10 mouse cellular contexts compared by ENCODE assay signal in genomic region chr12:100988324-100989130, GRCm38 (mm10). TPM values are rescaled to one million over a fixed set of nuclear protein-coding genes. Genes with fewer than 3 reads are reported as not detected.
DNase-seq lines count a peak whose midpoint lies in the region; ATAC-seq and TF ChIP-seq lines count a peak whose summit lies in the region.
"Had no signal": no experiment of that assay in that cellular context is flagged by ENCODE, and none has a peak within 500 bp of the region (broad histone marks: within the 10 kb centered on the region; RNA-seq: fewer than 3 reads in every experiment).

No protein-coding gene starts in this region.

- 49% methylated on average over 15 of the region's 15 CpGs for WGBS in hindbrain, embryonic 13.5 days
- 66% methylated on average over 15 of the region's 15 CpGs for WGBS in hindbrain, embryonic 11.5 days
- WGBS in thymus, adult 2 months = 16% methylated on average over 15 of the region's 15 CpGs

- H3K27me3 ChIP-seq in hindbrain, embryonic 13.5 days = peaks cover 10% of the 10 kb centered on the region; the same call in 1 of the 2 replicates
- peaks cover 2% of the 10 kb centered on the region; the same call in 1 of the 2 replicates for H3K27me3 ChIP-seq in hindbrain, embryonic 11.5 days (ENCODE audit: control insufficient read depth, insufficient read depth, low read length)
- no peaks in the 10 kb centered on the region for H3K27me3 ChIP-seq in thymus, adult 2 months (ENCODE audit: control insufficient read depth, insufficient read depth, low read length)
- H3K27me3 ChIP-seq: liver, embryonic 13.5 days had no signal

- H3K9ac ChIP-seq in hindbrain, embryonic 13.5 days = 0 out of 2 replicates have a peak overlapping the region, but pooled peaks have one; percentile 39
- no peak overlapping the region for H3K9ac ChIP-seq in hindbrain, embryonic 11.5 days (ENCODE audit: low read depth, low read length)
- H3K9ac ChIP-seq: liver, embryonic 13.5 days had no signal

- H3K4me2 ChIP-seq in hindbrain, embryonic 13.5 days = no peak overlapping the region
- H3K4me2 ChIP-seq in hindbrain, embryonic 11.5 days (replicated peaks; ENCODE audit: low read depth, low read length) = no peak overlapping the region
- H3K4me2 ChIP-seq: liver, embryonic 13.5 days had no signal

- ATAC-seq in hindbrain, embryonic 13.5 days (ENCODE audit: low FRiP score) = no peak
- ATAC-seq in hindbrain, embryonic 11.5 days (ENCODE audit: low FRiP score) = no peak

- H3K4me1 ChIP-seq in hindbrain, embryonic 13.5 days (replicated peaks) = peaks cover 64% of the 10 kb centered on the region
- peaks cover 15% of the 10 kb centered on the region for H3K4me1 ChIP-seq in hindbrain, embryonic 11.5 days (replicated peaks; ENCODE audit: control insufficient read depth, insufficient read depth, low read length)
- peaks cover 61% of the 10 kb centered on the region for H3K4me1 ChIP-seq in thymus, adult 2 months (replicated peaks; ENCODE audit: control insufficient read depth, insufficient read depth, low read length)

- H3K4me3 ChIP-seq in hindbrain, embryonic 13.5 days = no peak overlapping the region
- H3K4me3 ChIP-seq in hindbrain, embryonic 11.5 days (ENCODE audit: low read depth, low read length) = no peak overlapping the region
- no peak overlapping the region for H3K4me3 ChIP-seq in thymus, adult 2 months (ENCODE audit: control insufficient read depth, insufficient read depth, low read length)
- H3K4me3 ChIP-seq: liver, embryonic 13.5 days had no signal

- TF ChIP-seq CTCF in thymus, adult 2 months (IDR thresholded peaks at IDR 0.05; ENCODE audit: borderline replicate concordance, control insufficient read depth, extremely low read depth, insufficient read depth, low read length, poor library complexity) = no peak

- H3K36me3 ChIP-seq in hindbrain, embryonic 13.5 days = no peaks in the 10 kb centered on the region
- no peaks in the 10 kb centered on the region for H3K36me3 ChIP-seq in hindbrain, embryonic 11.5 days (ENCODE audit: control insufficient read depth, insufficient read depth, low read length)
- H3K36me3 ChIP-seq in thymus, adult 2 months (ENCODE audit: control insufficient read depth, insufficient read depth, low read length) = no peaks in the 10 kb centered on the region

- H3K27ac ChIP-seq in hindbrain, embryonic 13.5 days = peak overlapping the region; percentile 36
- H3K27ac ChIP-seq in hindbrain, embryonic 11.5 days (ENCODE audit: low read depth, low read length) = no peak overlapping the region
- H3K27ac ChIP-seq in thymus, adult 2 months (ENCODE audit: control insufficient read depth, insufficient read depth, low read length) = no peak overlapping the region
- H3K27ac ChIP-seq: liver, embryonic 13.5 days had no signal

- no peaks in the 10 kb centered on the region for H3K9me3 ChIP-seq in hindbrain, embryonic 13.5 days
- no peaks in the 10 kb centered on the region for H3K9me3 ChIP-seq in hindbrain, embryonic 11.5 days (ENCODE audit: control insufficient read depth, low read length)
- H3K9me3 ChIP-seq: liver, embryonic 13.5 days had no signal

- no peak for DNase-seq in hindbrain, embryonic 11.5 days (ENCODE audit: low spot score)
- peak; percentile 51 to 58 for DNase-seq in frontal cortex, postnatal 10 days (ENCODE audit: low spot score in 2 of 2)
- peak; percentile 69 to 72 for DNase-seq in left cerebral cortex, postnatal 36 days (ENCODE audit: low spot score in 2 of 2)
- peak; percentile 58 for DNase-seq in thymus, adult 2 months
- DNase-seq in adipocyte (ENCODE audit: low spot score) = no peak
- no peak for DNase-seq in kidney, adult 9 months
- no peak for DNase-seq in heart, adult 11 months
- DNase-seq: adrenal gland, postnatal 10 days; liver, embryonic 13.5 days had no signal

- intact Hi-C loops in left cerebral cortex, postnatal 36 days (cut with DNase I) = loop anchor here (5.0 kb wide), 1 partner anchor 39 kb away; the partner anchor contains the start of gene Ccdc88c

- TF ChIP-seq POLR2A in thymus, adult 2 months (IDR thresholded peaks at IDR 0.05; ENCODE audit: control insufficient read depth, extremely low read depth, insufficient read depth, low read length, poor library complexity) = no peak

RNA-seq across cellular contexts. Expression of gene Ccdc88c, which starts 40.3 kb away (rescaled TPM):
- 12.9 and 13.8 TPM in 2 replicates for polyA plus RNA-seq in hindbrain, embryonic 13.5 days (2015; fragmentation: Nextera tagmentation; extraction: Ambion mirVana)
- 11.6 and 14.1 TPM in 2 replicates for polyA plus RNA-seq in hindbrain, embryonic 11.5 days (2014; fragmentation: Nextera tagmentation; extraction: Ambion mirVana)
- total RNA-seq in left cerebral cortex, postnatal 36 days (2021) = 10 to 100 TPM; 16.7 to 28.8 TPM
- polyA plus RNA-seq in thymus, adult 2 months (2012; rRNA removed) = 75.0 and 87.7 TPM in 2 replicates

Comparison
In these comparisons a context has a peak if more than half of its experiments do, and no peak if none do; other contexts are left out.
1. DNase-seq: peak in frontal cortex, postnatal 10 days (2 of 2), left cerebral cortex, postnatal 36 days (2 of 2) and thymus, adult 2 months (single experiment); none in hindbrain, embryonic 11.5 days (single experiment), adipocyte (single experiment), kidney, adult 9 months (single experiment) and heart, adult 11 months (single experiment).